Mouse (Mus musculus) cerebellum, adult 11 months (tissue): ENCODE measurements around the gene Ms4a4c.
"Not testable (repeated sequence)": the region's sequence is repeated elsewhere in the genome, so short reads cannot be mapped to it uniquely, and the experiment has no call there.

Experiments used
- DNase-seq: peaks from one replicate; pipeline ENCODE4 v3.0.0; 2022

Ms4a4c gene

GRCm38 (mm10) chr19:11404527-11404926, at the start of gene Ms4a4c:
Ms4a4c (plus strand) TSS chr19:11404770.
- no peak for DNase-seq

- DNase-seq: no peak
These were observed 48.8 kb upstream of the Ms4a4c start for GRCm38 (mm10) chr19:11355730-11356129.

GRCm38 (mm10) chr19:11360106-11360505, 44.5 kb upstream of the Ms4a4c start:
- no peak for DNase-seq

GRCm38 (mm10) chr19:11362002-11362401, 42.6 kb upstream of the Ms4a4c start:
- DNase-seq: no peak

- no peak for DNase-seq
These were observed 36.3 kb upstream of the Ms4a4c start for GRCm38 (mm10) chr19:11368310-11368709.

- no peak for DNase-seq
These were observed 33.4 kb upstream of the Ms4a4c start for GRCm38 (mm10) chr19:11371181-11371580.

- no peak for DNase-seq
These were observed 29.3 kb upstream of the Ms4a4c start, which contains the start of gene Ms4a4a for GRCm38 (mm10) chr19:11375273-11375672. Ms4a4a (plus strand) TSS chr19:11375523.

- DNase-seq: no peak
These were observed 28.2 kb upstream of the Ms4a4c start for GRCm38 (mm10) chr19:11376399-11376798.

- no peak for DNase-seq
These were observed 17.5 kb upstream of the Ms4a4c start for GRCm38 (mm10) chr19:11387109-11387508.

- no peak for DNase-seq
These were observed 16.9 kb upstream of the Ms4a4c start for GRCm38 (mm10) chr19:11387685-11388084.

- DNase-seq: no peak
These were observed 15.6 kb upstream of the Ms4a4c start for GRCm38 (mm10) chr19:11388949-11389348.

GRCm38 (mm10) chr19:11395769-11396168, 8.8 kb upstream of the Ms4a4c start:
- no peak for DNase-seq

- no peak for DNase-seq
These were observed 2.9 kb downstream of the Ms4a4c start for GRCm38 (mm10) chr19:11407428-11407827.

GRCm38 (mm10) chr19:11408591-11408990, 4.0 kb downstream of the Ms4a4c start:
- no peak for DNase-seq

GRCm38 (mm10) chr19:11411640-11412039, 7.1 kb downstream of the Ms4a4c start:
- no peak for DNase-seq

GRCm38 (mm10) chr19:11414084-11414483, 9.5 kb downstream of the Ms4a4c start:
- DNase-seq: no peak

- no peak for DNase-seq
These were observed 11.0 kb downstream of the Ms4a4c start for GRCm38 (mm10) chr19:11415581-11415980.

- DNase-seq: not testable (repeated sequence)
These were observed 14.3 kb downstream of the Ms4a4c start for GRCm38 (mm10) chr19:11418865-11419264.

GRCm38 (mm10) chr19:11431209-11431608, 26.6 kb downstream of the Ms4a4c start:
- not testable (repeated sequence) for DNase-seq

GRCm38 (mm10) chr19:11435058-11435834, 30.7 kb downstream of the Ms4a4c start:
- no peak for DNase-seq

- DNase-seq: no peak
These were observed 38.8 kb downstream of the Ms4a4c start, which contains the start of gene Ms4a4b for GRCm38 (mm10) chr19:11443338-11443737. Ms4a4b (plus strand) TSS chr19:11443553.

- no peak for DNase-seq
These were observed 39.4 kb downstream of the Ms4a4c start for GRCm38 (mm10) chr19:11443964-11444363.

- DNase-seq: no peak
These were observed 42.7 kb downstream of the Ms4a4c start for GRCm38 (mm10) chr19:11447238-11447637.

GRCm38 (mm10) chr19:11459041-11459440, 54.5 kb downstream of the Ms4a4c start:
- DNase-seq: not testable (repeated sequence)

GRCm38 (mm10) chr19:11464795-11465194, 60.2 kb downstream of the Ms4a4c start:
- DNase-seq: not testable (repeated sequence)
